Mouse (Mus musculus) stomach, postnatal 0 days (tissue): ENCODE data around the gene Zfp69. TPM values are rescaled to one million over a fixed set of nuclear protein-coding genes. Genes with fewer than 3 reads are reported as not detected.

Source experiments
- ATAC-seq: fragments of 200-750 bp; cut with Nextera tagmentation; 2 replicates; pipeline ENCODE4 v1.8.0; 2017; ENCODE audit not compliant: low FRiP score, low TSS enrichment
- DNase-seq: peaks from one replicate; pipeline ENCODE4 v3.0.0-alpha.2; 2016; ENCODE audit warnings: low spot score
- H3K27ac ChIP-seq: fragments of 300-500 bp; sonication (generic); replicated peaks from 2 replicates; pipeline ENCODE4 v1.5.1; 2014; ENCODE audit warnings: mild to moderate bottlenecking, control low read depth
- H3K27me3 ChIP-seq: fragments of 300-500 bp; sonication (generic); 2 replicates; pipeline ENCODE4 v1.6.1; 2014; ENCODE audit warnings: low read length; ENCODE audit not compliant: control insufficient read depth, insufficient read depth
- H3K36me3 ChIP-seq: fragments of 300-500 bp; sonication (generic); 2 replicates; pipeline ENCODE4 v1.6.1; 2014; ENCODE audit warnings: low read length, mixed read lengths; ENCODE audit not compliant: control insufficient read depth, insufficient read depth
- H3K4me1 ChIP-seq: fragments of 300-500 bp; sonication (generic); replicated peaks from 2 replicates; pipeline ENCODE4 v1.6.1; 2014; ENCODE audit warnings: antibody characterized with exemption; ENCODE audit not compliant: control insufficient read depth, insufficient read depth
- H3K4me2 ChIP-seq: fragments of 300-500 bp; sonication (generic); replicated peaks from 2 replicates; pipeline ENCODE4 v1.6.1; 2014; ENCODE audit warnings: low read depth, mild to moderate bottlenecking, control low read depth, moderate library complexity
- H3K4me3 ChIP-seq: fragments of 300-500 bp; sonication (generic); 2 replicates; pipeline ENCODE4 v1.5.1; 2014; ENCODE audit warnings: low read depth, low read length, control low read depth
- H3K9ac ChIP-seq: fragments of 300-500 bp; sonication (generic); 2 replicates; pipeline ENCODE4 v1.6.1; 2014; ENCODE audit warnings: mild to moderate bottlenecking, low read length, control low read depth, mixed read lengths
- H3K9me3 ChIP-seq: fragments of 300-500 bp; sonication (generic); 2 replicates; pipeline ENCODE4 v1.6.1; 2016; ENCODE audit warnings: low read length; ENCODE audit not compliant: control insufficient read depth
- CTCF ChIP-seq: IDR thresholded peaks from 2 replicates; pipeline ENCODE4 v1.5.1; 2016; ENCODE audit warnings: antibody characterized with exemption, low read depth, mild to moderate bottlenecking, moderate library complexity
- EP300 ChIP-seq: optimal IDR thresholded peaks from 2 replicates; pipeline ENCODE3; 2016; ENCODE audit warnings: antibody characterized with exemption
- WGBS: fragments of 180-500 bp; shearing (Covaris S2); extraction: QIAGEN DNeasy Blood & Tissue Kit; methylation state at CpG from one replicate; pipeline ENCODE4 v1.1.7; 2014; 5-methylcytosine and 5-hydroxymethylcytosine counted together
- polyA plus RNA-seq: library from polyadenylated mRNA; unstranded; fragments of >200 nt; fragmentation: Nextera tagmentation; extraction: Ambion mirVana; gene quantifications from 2 replicates; pipeline ENCODE4 v1.2.1, GENCODE M21; 2015

Zfp69 gene
- polyA plus RNA-seq, 1 experiment from 2014 or later, result 1.9 TPM

- no peak for TF ChIP-seq EP300
- TF ChIP-seq CTCF, result peak; percentile 93
- Histone ChIP-seq H3K9ac (no peak overlapping the region), H3K4me2 (no peak overlapping the region), H3K36me3 (no peaks in the 10 kb centered on the region), H3K27ac (no peak overlapping the region), H3K4me3 (no peak overlapping the region), H3K27me3 (no peaks in the 10 kb centered on the region), H3K9me3 (no peaks in the 10 kb centered on the region), H3K4me1 (no peaks in the 10 kb centered on the region)
- 30% methylated on average over 15 of the region's 15 CpGs for WGBS
- DNase-seq (peak; percentile 75), ATAC-seq (no peak)
These were observed 41.8 kb downstream of the Zfp69 start for GRCm38 (mm10) chr4:120909558-120910150.

GRCm38 (mm10) chr4:120905644-120906043 is 45.9 kb downstream of the Zfp69 start:
- WGBS, result 73% methylated on average over 5 of the region's 5 CpGs
- Histone ChIP-seq H3K9me3 (no peaks in the 10 kb centered on the region), H3K4me3 (no peak overlapping the region), H3K9ac (no peak overlapping the region), H3K4me1 (no peaks in the 10 kb centered on the region), H3K27ac (no peak overlapping the region), H3K27me3 (no peaks in the 10 kb centered on the region), H3K36me3 (no peaks in the 10 kb centered on the region), H3K4me2 (no peak overlapping the region)
- ATAC-seq (no peak), DNase-seq (no peak)
- TF ChIP-seq CTCF, result no peak
- no peak for TF ChIP-seq EP300

- no peak overlapping the region for H3K4me2 ChIP-seq
- WGBS, result 26% methylated on average over 4 of the region's 4 CpGs
- H3K9ac ChIP-seq, result no peak overlapping the region
- no peaks in the 10 kb centered on the region for H3K27me3 ChIP-seq
- ATAC-seq, result no peak
- no peaks in the 10 kb centered on the region for H3K36me3 ChIP-seq
- no peak overlapping the region for H3K4me3 ChIP-seq
- DNase-seq, result no peak
- TF ChIP-seq CTCF (no peak), EP300 (no peak)
- H3K4me1 ChIP-seq, result no peaks in the 10 kb centered on the region
- H3K27ac ChIP-seq, result no peak overlapping the region
- no peaks in the 10 kb centered on the region for H3K9me3 ChIP-seq
These were observed 47.0 kb downstream of the Zfp69 start for GRCm38 (mm10) chr4:120904533-120904932.

- H3K4me1 ChIP-seq, result no peaks in the 10 kb centered on the region
- ATAC-seq, result no peak
- no peak for DNase-seq
- H3K4me2 ChIP-seq, result no peak overlapping the region
- H3K27me3 ChIP-seq, result no peaks in the 10 kb centered on the region
- H3K36me3 ChIP-seq, result no peaks in the 10 kb centered on the region
- WGBS, result 66% methylated on average over 7 of the region's 7 CpGs
- H3K9me3 ChIP-seq, result no peaks in the 10 kb centered on the region
- H3K4me3 ChIP-seq, result no peak overlapping the region
- H3K9ac ChIP-seq, result no peak overlapping the region
- no peak overlapping the region for H3K27ac ChIP-seq
- no peak for TF ChIP-seq EP300
- no peak for TF ChIP-seq CTCF
These were observed 55.5 kb downstream of the Zfp69 start for GRCm38 (mm10) chr4:120895810-120896584.

GRCm38 (mm10) chr4:120895226-120895625 is 56.3 kb downstream of the Zfp69 start:
- 88% methylated on average over 7 of the region's 7 CpGs for WGBS
- DNase-seq (no peak), ATAC-seq (no peak)
- Histone ChIP-seq H3K4me2 (no peak overlapping the region), H3K27ac (no peak overlapping the region), H3K36me3 (no peaks in the 10 kb centered on the region), H3K9ac (no peak overlapping the region), H3K4me1 (no peaks in the 10 kb centered on the region), H3K4me3 (no peak overlapping the region), H3K27me3 (no peaks in the 10 kb centered on the region), H3K9me3 (no peaks in the 10 kb centered on the region)
- TF ChIP-seq EP300 (no peak), CTCF (no peak)

GRCm38 (mm10) chr4:120894584-120894983 is 56.9 kb downstream of the Zfp69 start:
- Histone ChIP-seq H3K4me1 (no peaks in the 10 kb centered on the region), H3K4me2 (no peak overlapping the region), H3K9ac (no peak overlapping the region), H3K27me3 (no peaks in the 10 kb centered on the region), H3K27ac (no peak overlapping the region), H3K36me3 (no peaks in the 10 kb centered on the region), H3K4me3 (no peak overlapping the region), H3K9me3 (no peaks in the 10 kb centered on the region)
- no peak for TF ChIP-seq EP300
- TF ChIP-seq CTCF, result 0 out of 2 replicates have a peak, but pooled peaks have one; percentile 29
- 70% methylated on average over 11 of the region's 11 CpGs for WGBS
- ATAC-seq (no peak), DNase-seq (no peak)
